Mouse (Mus musculus) midbrain, embryonic 16.5 days (tissue): ENCODE measurements around the gene Rbms2. TPM values are rescaled to one million over a fixed set of nuclear protein-coding genes. Genes with fewer than 3 reads are reported as not detected.
"Not testable (repeated sequence)": the region's sequence is repeated elsewhere in the genome, so short reads cannot be mapped to it uniquely, and the experiment has no call there.

ENCODE experiments used
- ATAC-seq: fragments of 200-750 bp; cut with Nextera tagmentation; 2 replicates; pipeline ENCODE4 v1.8.0; 2017; ENCODE audit warnings: moderate TSS enrichment
- H3K27ac ChIP-seq: fragments of 300-500 bp; sonication (generic); 2 replicates; pipeline ENCODE4 v1.5.1; 2014; ENCODE audit warnings: mild to moderate bottlenecking, low read length, mixed read lengths
- H3K27me3 ChIP-seq: fragments of 300-500 bp; sonication (generic); 2 replicates; pipeline ENCODE4 v1.6.1; 2014; ENCODE audit warnings: low read depth, low read length, mixed read lengths; ENCODE audit not compliant: control insufficient read depth, insufficient read depth
- H3K36me3 ChIP-seq: fragments of 300-500 bp; sonication (generic); 2 replicates; pipeline ENCODE4 v1.6.1; 2014; ENCODE audit warnings: mild to moderate bottlenecking, low read length, moderate library complexity, mixed read lengths; ENCODE audit not compliant: control insufficient read depth, insufficient read depth
- H3K4me1 ChIP-seq: fragments of 300-500 bp; sonication (generic); 2 replicates; pipeline ENCODE4 v1.6.1; 2014; ENCODE audit warnings: mild to moderate bottlenecking, low read length, mixed read lengths; ENCODE audit not compliant: control insufficient read depth, insufficient read depth
- H3K4me2 ChIP-seq: fragments of 300-500 bp; sonication (generic); 2 replicates; pipeline ENCODE4 v1.6.1; 2014; ENCODE audit warnings: mild to moderate bottlenecking, low read length, mixed read lengths
- H3K4me3 ChIP-seq: fragments of 300-500 bp; sonication (generic); 2 replicates; pipeline ENCODE4 v1.5.1; 2014; ENCODE audit warnings: low read depth, mild to moderate bottlenecking, low read length, moderate library complexity, mixed read lengths
- H3K9ac ChIP-seq: fragments of 300-500 bp; sonication (generic); 2 replicates; pipeline ENCODE4 v1.6.1; 2014; ENCODE audit warnings: low read depth, low read length, mixed read lengths
- H3K9me3 ChIP-seq: fragments of 300-500 bp; sonication (generic); replicated peaks from 2 replicates; pipeline ENCODE4 v1.6.1; 2014; ENCODE audit warnings: mild to moderate bottlenecking, low read length, mixed read lengths; ENCODE audit not compliant: control insufficient read depth, poor library complexity, severe bottlenecking
- WGBS: fragments of 180-500 bp; shearing (Covaris S2); extraction: QIAGEN DNeasy Blood & Tissue Kit; methylation state at CpG from one replicate; pipeline ENCODE4 v1.1.7; 2014; 5-methylcytosine and 5-hydroxymethylcytosine counted together
- polyA plus RNA-seq: library from polyadenylated mRNA; unstranded; fragments of >200 nt; fragmentation: Nextera tagmentation; extraction: Ambion mirVana; gene quantifications from 2 replicates; pipeline ENCODE4 v1.2.1, GENCODE M21; 2015

Gene Rbms2
- polyA plus RNA-seq, 1 experiment from 2014 or later: 7.8 TPM

GRCm38 (mm10) chr10:128194551-128195461 lies 14.7 kb upstream of the Rbms2 start:
- peaks cover 9% of the 10 kb centered on the region; the same call in 1 of the 2 replicates for H3K4me1 ChIP-seq
- peak; percentile 91 for ATAC-seq
- H3K36me3 ChIP-seq: no peaks in the 10 kb centered on the region
- H3K4me3 ChIP-seq: peak overlapping the region; percentile 79
- H3K9me3 ChIP-seq: no peaks in the 10 kb centered on the region
- H3K4me2 ChIP-seq: peak overlapping the region; percentile 99
- peaks cover 10% of the 10 kb centered on the region for H3K27me3 ChIP-seq
- peak overlapping the region; percentile 72 for H3K9ac ChIP-seq
- WGBS: under 1% methylated on average over 60 of the region's 79 CpGs
- peak overlapping the region; percentile 13; the same call in 1 of the 2 replicates for H3K27ac ChIP-seq

- Histone ChIP-seq H3K4me1 (peaks cover 9% of the 10 kb centered on the region; the same call in 1 of the 2 replicates), H3K27me3 (peaks cover 10% of the 10 kb centered on the region), H3K27ac (peak within 1 kb of the TSS; percentile 13; the same call in 1 of the 2 replicates), H3K9me3 (no peaks in the 10 kb centered on the region), H3K9ac (peak within 1 kb of the TSS; percentile 72), H3K4me2 (peak within 1 kb of the TSS; percentile 99), H3K36me3 (no peaks in the 10 kb centered on the region), H3K4me3 (peak within 1 kb of the TSS; percentile 79)
- under 1% methylated on average over 45 of the region's 46 CpGs for WGBS
- peak; percentile 97 for ATAC-seq
Measured at GRCm38 (mm10) chr10:128194024-128194550, 14.0 kb upstream of the Rbms2 start, which contains the start of gene Gls2. Gene Gls2, plus strand, starts transcription at chr10:128194457.

GRCm38 (mm10) chr10:128193113-128193512 lies 13.0 kb upstream of the Rbms2 start:
- peaks cover 10% of the 10 kb centered on the region for H3K27me3 ChIP-seq

GRCm38 (mm10) chr10:128192030-128192766 lies 12.1 kb upstream of the Rbms2 start:
- H3K27ac ChIP-seq, H3K4me2 ChIP-seq, H3K27me3 ChIP-seq, H3K9me3 ChIP-seq, H3K36me3 ChIP-seq, H3K9ac ChIP-seq, H3K4me3 ChIP-seq, ATAC-seq: not testable (repeated sequence)
- whole genome bisulfite sequencing: 94% methylated on average over 3 of the region's 3 CpGs
- H3K4me1 ChIP-seq: peaks cover 12% of the 10 kb centered on the region; the same call in 1 of the 2 replicates

More at GRCm38 (mm10) chr10:128193113-128193512, 13.0 kb upstream of the Rbms2 start:
- no peak overlapping the region for H3K27ac ChIP-seq
- no peak for ATAC-seq
- no peaks in the 10 kb centered on the region for H3K36me3 ChIP-seq
- no peaks in the 10 kb centered on the region for H3K9me3 ChIP-seq
- H3K4me1 ChIP-seq: peaks cover 12% of the 10 kb centered on the region; the same call in 1 of the 2 replicates
- 97% methylated on average over 6 of the region's 6 CpGs for WGBS
- no peak overlapping the region for H3K4me3 ChIP-seq
- H3K9ac ChIP-seq: no peak overlapping the region
- no peak overlapping the region for H3K4me2 ChIP-seq

- Histone ChIP-seq H3K9me3 (no peaks in the 10 kb centered on the region), H3K27ac (no peak overlapping the region), H3K4me1 (peaks cover 12% of the 10 kb centered on the region; the same call in 1 of the 2 replicates), H3K36me3 (no peaks in the 10 kb centered on the region), H3K4me3 (no peak overlapping the region), H3K4me2 (no peak overlapping the region), H3K27me3 (peaks cover 5% of the 10 kb centered on the region), H3K9ac (no peak overlapping the region)
- ATAC-seq: no peak
- WGBS: 84% methylated on average over 2 of the region's 2 CpGs
Measured at GRCm38 (mm10) chr10:128191472-128191871, 11.4 kb upstream of the Rbms2 start.

GRCm38 (mm10) chr10:128188242-128188877 lies 8.3 kb upstream of the Rbms2 start:
- Histone ChIP-seq H3K4me3 (no peak overlapping the region), H3K27me3 (no peaks in the 10 kb centered on the region), H3K27ac (no peak overlapping the region), H3K4me2 (0 out of 2 replicates have a peak overlapping the region, but pooled peaks have one; percentile 5), H3K4me1 (peaks cover 3% of the 10 kb centered on the region; the same call in 1 of the 2 replicates), H3K9ac (no peak overlapping the region), H3K9me3 (no peaks in the 10 kb centered on the region), H3K36me3 (no peaks in the 10 kb centered on the region)
- ATAC-seq: no peak
- WGBS: 47% methylated on average over 2 of the region's 2 CpGs

GRCm38 (mm10) chr10:128187181-128187605 lies 7.1 kb upstream of the Rbms2 start:
- Histone ChIP-seq H3K4me3 (no peak overlapping the region), H3K27me3 (no peaks in the 10 kb centered on the region), H3K9ac (no peak overlapping the region), H3K4me1 (peaks cover 3% of the 10 kb centered on the region; the same call in 1 of the 2 replicates), H3K36me3 (no peaks in the 10 kb centered on the region), H3K27ac (no peak overlapping the region), H3K9me3 (no peaks in the 10 kb centered on the region), H3K4me2 (no peak overlapping the region)
- no peak for ATAC-seq
- WGBS: 78% methylated on average over 5 of the region's 5 CpGs

- Histone ChIP-seq H3K27me3 (no peaks in the 10 kb centered on the region), H3K9me3 (no peaks in the 10 kb centered on the region), H3K27ac (no peak overlapping the region), H3K9ac (no peak overlapping the region), H3K36me3 (no peaks in the 10 kb centered on the region), H3K4me3 (no peak overlapping the region), H3K4me1 (peaks cover 3% of the 10 kb centered on the region; the same call in 1 of the 2 replicates), H3K4me2 (no peak overlapping the region)
- no peak for ATAC-seq
- WGBS: 58% methylated on average over 2 of the region's 2 CpGs
Measured at GRCm38 (mm10) chr10:128185959-128186358, 5.9 kb upstream of the Rbms2 start.
